Mouse (Mus musculus) adrenal gland, adult 8-10 months (tissue): ENCODE data around the gene Rps6kb1. TPM values are rescaled to one million over a fixed set of nuclear protein-coding genes. Genes with fewer than 3 reads are reported as not detected.

ENCODE experiments used
- DNase-seq: peaks from one replicate; pipeline ENCODE4 v3.0.0; 2022
- microRNA-seq, 2 experiments: library from miRNA; unstranded; fragments of <30 nt; microRNA quantifications; one replicate each; pipeline ENCODE4 v1.2.0; 2022
- total RNA-seq, 4 experiments: library from RNA; stranded (reverse); gene quantifications; 2 replicates each; pipeline ENCODE4 v1.2.4; 2022

The Rps6kb1 gene
- total RNA-seq, 4 experiments from 2014 or later: 37.4 to 52.1 (median 46.9) TPM

DNA sequence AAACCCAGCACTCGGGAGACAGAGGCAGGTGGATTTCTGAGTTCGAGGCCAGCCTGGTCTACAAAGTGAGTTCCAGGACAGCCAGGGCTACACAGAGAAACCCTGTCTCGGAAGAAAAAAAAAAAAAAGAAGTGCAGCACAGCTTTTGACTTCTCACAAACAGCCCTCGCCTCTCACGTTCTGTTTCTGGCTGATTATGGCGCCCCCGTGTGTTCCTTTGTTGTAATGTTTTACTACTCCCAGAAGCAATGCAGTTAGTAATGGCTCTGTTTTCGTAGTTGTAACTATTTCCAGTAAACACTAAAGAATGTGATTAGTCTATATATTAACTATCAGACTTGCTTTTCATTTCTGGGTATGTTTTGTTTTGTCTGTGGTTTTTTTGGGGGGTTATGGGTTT lies 80.3 kb downstream of the Rps6kb1 start:
- DNase-seq: peak; percentile 7

DNA sequence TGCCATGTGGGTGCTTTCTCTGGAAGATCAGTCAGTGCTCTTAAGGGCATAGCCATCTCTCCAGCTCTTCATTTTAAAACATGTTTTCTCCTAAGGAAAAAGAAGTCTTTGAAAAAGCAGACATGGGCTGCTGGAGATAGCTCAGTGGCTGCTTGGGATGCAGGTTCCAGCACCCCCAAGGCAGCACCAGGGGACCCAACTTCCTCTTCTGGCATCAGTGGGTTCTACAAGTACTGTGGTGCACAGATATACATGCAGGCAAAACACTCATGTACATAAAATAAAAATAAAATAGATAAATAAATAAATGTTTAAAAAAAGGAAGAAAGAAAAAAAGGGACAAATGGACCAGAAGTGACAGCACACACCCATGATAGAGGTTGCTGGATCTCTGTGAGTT lies 82.0 kb downstream of the Rps6kb1 start:
- no peak for DNase-seq

DNA sequence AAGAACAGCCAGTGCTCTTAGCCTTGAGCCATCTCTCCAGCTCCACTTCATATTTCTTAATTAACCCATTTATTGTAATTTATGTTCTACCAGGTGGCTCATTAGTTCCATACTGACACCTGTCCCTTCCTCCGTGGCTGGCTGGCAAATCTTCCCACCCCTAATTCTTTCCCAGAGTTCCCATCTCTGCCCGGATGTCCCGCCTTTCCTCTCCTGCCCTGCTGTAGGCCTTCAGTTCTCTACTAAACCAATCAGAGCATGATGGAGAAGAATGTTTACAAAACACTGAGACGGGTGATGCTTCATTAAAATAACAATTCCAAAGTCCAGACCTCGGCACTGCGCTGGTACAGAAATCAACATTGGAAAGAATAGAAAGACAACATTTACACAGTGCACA lies 85.7 kb downstream of the Rps6kb1 start:
- DNase-seq: no peak

DNA sequence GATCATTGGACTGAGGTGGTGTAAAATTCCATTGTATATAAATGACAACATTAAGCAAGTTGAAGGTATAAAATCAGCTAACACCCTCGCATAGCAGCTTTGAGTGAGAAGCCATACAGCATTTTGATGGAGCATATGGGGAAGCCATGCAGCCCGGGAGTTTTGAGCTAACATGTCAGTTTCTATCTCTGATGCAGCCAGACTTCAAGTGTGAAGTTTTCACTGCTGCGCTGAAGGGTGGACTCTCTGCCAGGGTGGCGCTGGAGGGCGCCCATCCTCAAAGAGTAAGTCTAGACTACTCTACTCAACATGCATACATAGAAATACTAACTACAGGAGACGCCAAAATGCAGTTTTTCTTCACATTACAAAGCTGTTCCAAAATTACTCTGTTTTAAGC lies 87.1 kb downstream of the Rps6kb1 start:
- DNase-seq: no peak

DNA sequence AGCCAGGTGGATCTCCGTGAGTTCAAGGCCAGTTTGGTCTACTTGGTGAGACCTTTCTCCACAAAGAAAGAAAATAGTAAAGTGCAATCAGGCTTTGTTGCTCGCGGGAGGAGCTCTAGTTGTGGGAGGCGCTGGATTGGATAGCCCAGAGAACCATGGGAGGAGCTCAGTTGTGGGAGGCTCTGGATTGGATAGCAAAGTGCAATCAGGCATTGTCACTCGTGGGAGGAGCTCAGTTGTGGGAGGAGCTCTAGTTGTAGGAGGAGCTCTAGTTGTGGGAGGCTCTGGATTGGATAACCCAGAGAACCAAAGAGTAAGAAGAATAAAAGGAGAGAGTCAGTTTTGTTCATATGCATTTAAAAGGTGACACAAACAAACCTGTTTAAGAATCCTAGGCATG lies 90.6 kb downstream of the Rps6kb1 start:
- DNase-seq: no peak

Small RNA genes within 50 kb of the gene (microRNA-seq; reads per million reads assigned to microRNA genes)
- gene Mir21a: 3,673 to 32,568 reads per million in 2 experiments

Other genes starting within 250 kb of the Rps6kb1 start
- gene Med13, start 187.2 kb downstream of the Rps6kb1 start, total RNA-seq: 10 to 100 TPM; 38.2 to 62.7 (median 52.8) TPM
- gene Rnft1, start 60.1 kb downstream of the Rps6kb1 start, total RNA-seq: 10 to 100 TPM; 31.1 to 40.7 (median 35.9) TPM
- gene Tubd1, start 186 bp upstream of the Rps6kb1 start, total RNA-seq: 10 to 100 TPM; 10.5 to 11.5 (median 11.4) TPM
- 100 to 1,000 TPM in 3 of 4 experiments, 10 to 100 TPM in 1; 99.8 to 209 (median 138) TPM for gene Vmp1, start 139.0 kb upstream of the Rps6kb1 start, total RNA-seq
- 10 to 100 TPM; 15.7 to 17.9 (median 17.2) TPM for gene Ptrh2, start 139.2 kb upstream of the Rps6kb1 start, total RNA-seq
- gene Cltc, start 212.8 kb upstream of the Rps6kb1 start, total RNA-seq: 100 to 1,000 TPM; 283 to 302 (median 294) TPM